Mouse (Mus musculus) megakaryocyte, embryonic 14.5 days (primary cell): ENCODE results near the gene Dnttip1.

ENCODE experiments used
- FLI1 ChIP-seq: IDR thresholded peaks from 2 replicates; pipeline ENCODE4 v1.6.1; 2012; ENCODE audit warnings: low read length, inconsistent platforms, mixed read lengths
- GATA1 ChIP-seq: IDR thresholded peaks from 3 replicates; pipeline ENCODE4 v1.6.1; 2012; ENCODE audit warnings: mixed read lengths, low read length, inconsistent platforms, borderline replicate concordance

- TF ChIP-seq FLI1 = no peak
- no peak for TF ChIP-seq GATA1
Observed at GRCm38 (mm10) chr2:164793236-164793635, 47.5 kb downstream of the Dnttip1 start.
